Mouse (Mus musculus) hindbrain, embryonic 13.5 days (tissue): ENCODE results near the gene Eif3i. TPM values are rescaled to one million over a fixed set of nuclear protein-coding genes. Genes with fewer than 3 reads are reported as not detected.
"Not testable (repeated sequence)": the region's sequence is repeated elsewhere in the genome, so short reads cannot be mapped to it uniquely, and the experiment has no call there.

ENCODE experiments used
- ATAC-seq: fragments of 200-750 bp; cut with Nextera tagmentation; 2 replicates; pipeline ENCODE4 v1.8.0; 2017; ENCODE audit warnings: moderate TSS enrichment; ENCODE audit not compliant: low FRiP score
- H3K27ac ChIP-seq: fragments of 300-500 bp; sonication (generic); 2 replicates; pipeline ENCODE4 v1.5.1; 2015; ENCODE audit warnings: inconsistent platforms, mild to moderate bottlenecking, moderate library complexity
- H3K27me3 ChIP-seq: fragments of 300-500 bp; sonication (generic); 2 replicates; pipeline ENCODE4 v1.6.1; 2015; ENCODE audit warnings: mild to moderate bottlenecking, inconsistent platforms
- H3K36me3 ChIP-seq: fragments of 300-500 bp; sonication (generic); 2 replicates; pipeline ENCODE4 v1.6.1; 2015; ENCODE audit warnings: mild to moderate bottlenecking, inconsistent platforms
- H3K4me1 ChIP-seq: fragments of 300-500 bp; sonication (generic); replicated peaks from 2 replicates; pipeline ENCODE4 v1.6.1; 2015; ENCODE audit warnings: inconsistent platforms
- H3K4me2 ChIP-seq: fragments of 300-500 bp; sonication (generic); 2 replicates; pipeline ENCODE4 v1.6.1; 2015; ENCODE audit warnings: inconsistent platforms, mild to moderate bottlenecking, moderate library complexity
- H3K4me3 ChIP-seq: fragments of 300-500 bp; sonication (generic); 2 replicates; pipeline ENCODE4 v1.5.1; 2015; ENCODE audit warnings: mild to moderate bottlenecking, inconsistent platforms
- H3K9ac ChIP-seq: fragments of 300-500 bp; sonication (generic); 2 replicates; pipeline ENCODE4 v1.6.1; 2015; ENCODE audit warnings: mild to moderate bottlenecking, inconsistent platforms
- H3K9me3 ChIP-seq: fragments of 300-500 bp; sonication (generic); 2 replicates; pipeline ENCODE4 v1.6.1; 2016; ENCODE audit warnings: inconsistent platforms
- WGBS: fragments of 180-500 bp; shearing (Covaris S2); methylation state at CpG from one replicate; pipeline ENCODE4 v1.1.7; 2015; 5-methylcytosine and 5-hydroxymethylcytosine counted together
- polyA plus RNA-seq: library from polyadenylated mRNA; unstranded; fragments of >200 nt; fragmentation: Nextera tagmentation; extraction: Ambion mirVana; gene quantifications from 2 replicates; pipeline ENCODE4 v1.2.1, GENCODE M21; 2015

The Eif3i gene
- polyA plus RNA-seq, 1 experiment from 2014 or later, result 208 TPM

DNA sequence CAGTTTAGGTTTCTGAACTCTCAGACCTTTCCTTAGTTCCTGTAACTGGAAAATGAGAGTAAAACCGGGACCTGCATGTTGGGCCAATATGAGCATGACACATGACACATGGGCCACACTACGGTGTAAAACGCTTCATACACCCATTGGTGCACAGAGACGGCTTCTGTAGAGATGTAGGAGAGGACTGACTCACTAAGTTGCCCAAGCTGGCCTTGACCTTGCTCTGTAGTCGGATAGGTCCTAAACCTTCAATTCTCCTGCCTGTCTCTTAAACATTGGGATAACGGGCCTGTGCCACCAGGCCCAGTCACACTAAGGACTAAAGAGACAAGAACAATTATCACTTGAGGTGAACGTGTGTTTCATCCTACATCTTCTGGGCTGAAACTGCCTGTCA is 32.1 kb downstream of the Eif3i start:
- Histone ChIP-seq H3K4me1 (no peaks in the 10 kb centered on the region), H3K27me3 (no peaks in the 10 kb centered on the region), H3K9ac (no peak overlapping the region), H3K36me3 (no peaks in the 10 kb centered on the region), H3K4me3 (no peak overlapping the region), H3K27ac (no peak overlapping the region), H3K4me2 (no peak overlapping the region), H3K9me3 (no peaks in the 10 kb centered on the region)
- 90% methylated on average over 7 of the region's 7 CpGs for WGBS
- ATAC-seq, result no peak

GRCm38 (mm10) chr4:129565139-129565538 is 35.3 kb downstream of the Eif3i start:
- H3K4me2 ChIP-seq, result no peak overlapping the region
- H3K9ac ChIP-seq, result no peak overlapping the region
- no peak overlapping the region for H3K27ac ChIP-seq
- no peaks in the 10 kb centered on the region for H3K9me3 ChIP-seq
- H3K36me3 ChIP-seq, result no peaks in the 10 kb centered on the region
- no peaks in the 10 kb centered on the region for H3K27me3 ChIP-seq
- whole genome bisulfite sequencing, result 88% methylated on average over 6 of the region's 6 CpGs
- H3K4me3 ChIP-seq, result no peak overlapping the region
- no peaks in the 10 kb centered on the region for H3K4me1 ChIP-seq
- ATAC-seq, result no peak

- 64% methylated on average over 8 of the region's 8 CpGs for WGBS
- H3K27ac ChIP-seq, result no peak overlapping the region
- H3K27me3 ChIP-seq, result no peaks in the 10 kb centered on the region
- no peak for ATAC-seq
- no peak overlapping the region for H3K4me2 ChIP-seq
- H3K4me3 ChIP-seq, result no peak overlapping the region
- no peaks in the 10 kb centered on the region for H3K9me3 ChIP-seq
- H3K36me3 ChIP-seq, result no peaks in the 10 kb centered on the region
- no peak overlapping the region for H3K9ac ChIP-seq
- H3K4me1 ChIP-seq, result no peaks in the 10 kb centered on the region
Measured at GRCm38 (mm10) chr4:129563718-129564117, 36.7 kb downstream of the Eif3i start.

DNA sequence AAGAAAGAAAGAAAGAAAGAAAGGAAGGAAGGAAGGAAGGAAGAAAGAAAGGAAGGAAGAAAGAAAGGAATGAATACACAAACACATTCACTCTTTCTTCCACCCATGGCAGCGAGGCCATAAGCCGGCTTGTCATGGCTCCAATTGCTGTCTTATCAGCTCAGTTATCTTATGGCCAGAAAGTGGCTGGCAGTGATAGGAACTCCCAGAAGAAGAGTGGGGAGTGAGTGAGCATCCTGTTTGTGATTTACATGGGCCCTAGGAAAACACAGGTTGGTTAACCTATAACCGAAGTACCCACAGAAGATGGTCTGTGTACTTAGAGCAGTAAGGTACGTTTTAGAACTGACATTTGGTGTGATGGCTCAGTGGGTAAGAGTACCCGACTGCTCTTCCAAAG is 39.3 kb downstream of the Eif3i start:
- H3K9ac ChIP-seq, result no peak overlapping the region
- H3K4me2 ChIP-seq, result no peak overlapping the region
- no peaks in the 10 kb centered on the region for H3K36me3 ChIP-seq
- H3K4me1 ChIP-seq, result peaks cover 5% of the 10 kb centered on the region; the same call in 1 of the 2 replicates
- ATAC-seq, result no peak
- H3K27ac ChIP-seq, result no peak overlapping the region
- no peaks in the 10 kb centered on the region for H3K9me3 ChIP-seq
- WGBS, result 89% methylated on average over 5 of the region's 5 CpGs
- H3K27me3 ChIP-seq, result 0 out of 2 replicates have a peak, but pooled peaks cover 6% of the 10 kb centered on the region
- no peak overlapping the region for H3K4me3 ChIP-seq

GRCm38 (mm10) chr4:129558321-129558955 is 42.0 kb downstream of the Eif3i start:
- no peak overlapping the region for H3K4me3 ChIP-seq
- WGBS, result 80% methylated on average over 12 of the region's 12 CpGs
- peaks cover 22% of the 10 kb centered on the region for H3K4me1 ChIP-seq
- H3K27ac ChIP-seq, result no peak overlapping the region
- no peak overlapping the region for H3K4me2 ChIP-seq
- no peak for ATAC-seq
- H3K9ac ChIP-seq, result no peak overlapping the region
- H3K36me3 ChIP-seq, result no peaks in the 10 kb centered on the region
- H3K27me3 ChIP-seq, result peaks cover 13% of the 10 kb centered on the region; the same call in 1 of the 2 replicates
- no peaks in the 10 kb centered on the region for H3K9me3 ChIP-seq

DNA sequence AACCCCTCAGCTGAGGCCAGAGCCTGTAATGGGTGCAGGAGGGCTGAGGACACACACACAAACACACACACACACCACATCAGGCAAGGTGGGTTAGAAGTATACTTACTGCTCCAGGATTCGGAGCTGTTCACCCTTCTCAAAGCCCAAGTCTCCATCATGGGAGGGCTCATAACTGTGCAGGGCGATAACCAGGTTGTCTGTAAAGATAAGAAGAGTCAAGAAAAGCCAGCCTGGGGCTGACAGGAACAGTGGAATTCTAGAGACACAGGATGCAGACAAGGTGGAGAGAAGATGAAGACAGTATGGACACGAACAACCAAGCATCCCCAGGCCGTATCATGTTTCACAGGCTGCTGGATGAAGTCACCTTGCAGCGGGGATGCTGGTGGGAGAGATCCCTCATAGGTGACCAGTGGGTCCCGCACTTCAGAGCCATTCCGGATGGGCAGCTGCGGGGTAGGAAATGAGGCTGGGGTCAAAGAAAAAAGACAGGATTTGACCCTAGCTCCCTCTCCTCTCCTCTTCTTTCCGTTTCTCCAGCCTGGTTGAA is 43.1 kb downstream of the Eif3i start:
- peaks cover 13% of the 10 kb centered on the region; the same call in 1 of the 2 replicates for H3K27me3 ChIP-seq
- peak overlapping the region; percentile 42; the same call in 1 of the 2 replicates for H3K4me3 ChIP-seq
- H3K27ac ChIP-seq, result 0 out of 2 replicates have a peak overlapping the region, but pooled peaks have one; percentile 44
- 81% methylated on average over 9 of the region's 9 CpGs for WGBS
- peaks cover 22% of the 10 kb centered on the region for H3K4me1 ChIP-seq
- H3K4me2 ChIP-seq, result peak overlapping the region; percentile 63
- no peaks in the 10 kb centered on the region for H3K9me3 ChIP-seq
- no peak for ATAC-seq
- H3K9ac ChIP-seq, result peak overlapping the region; percentile 68; the same call in 1 of the 2 replicates
- no peaks in the 10 kb centered on the region for H3K36me3 ChIP-seq

DNA sequence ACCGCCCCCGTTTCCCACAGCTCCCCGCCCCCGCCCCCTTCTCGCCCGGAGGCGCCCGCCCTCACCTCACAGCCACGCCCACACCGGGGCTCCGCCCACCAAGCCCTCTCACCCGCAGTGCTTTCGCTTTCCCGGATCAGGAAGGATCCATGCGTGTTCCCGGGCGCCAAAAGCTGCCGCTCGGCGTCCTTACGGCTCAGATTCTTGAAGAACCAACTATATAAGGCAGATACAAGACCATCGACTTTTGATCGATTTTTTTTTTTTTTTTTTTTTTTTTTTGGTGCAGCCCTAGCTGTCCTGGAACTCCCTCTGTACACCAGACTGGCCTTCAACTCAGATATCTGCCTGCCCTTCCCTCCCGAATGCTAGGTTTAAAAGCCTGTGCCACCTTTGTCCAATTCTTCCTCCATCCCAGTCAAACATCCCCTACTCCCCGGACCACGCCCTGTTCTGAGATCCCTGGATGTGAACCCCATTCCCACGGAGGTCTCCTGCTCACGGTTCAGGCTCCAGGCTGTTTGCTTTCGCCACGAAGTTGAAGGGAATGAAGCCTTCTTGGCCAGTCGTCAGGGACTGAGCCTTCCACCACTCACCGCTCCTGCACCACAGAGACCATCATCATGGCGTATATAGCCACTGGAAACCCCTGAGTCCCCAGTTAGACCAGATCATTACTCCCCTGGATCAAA is 43.8 kb downstream of the Eif3i start:
- Histone ChIP-seq H3K36me3 (no peaks in the 10 kb centered on the region), H3K9me3 (no peaks in the 10 kb centered on the region), H3K4me2 (peak overlapping the region; percentile 63), H3K4me1 (peaks cover 22% of the 10 kb centered on the region), H3K9ac (peak overlapping the region; percentile 68), H3K27me3 (peaks cover 13% of the 10 kb centered on the region; the same call in 1 of the 2 replicates), H3K27ac (peak overlapping the region; percentile 53; the same call in 1 of the 2 replicates), H3K4me3 (peak overlapping the region; percentile 42)
- 9% methylated on average over 33 of the region's 33 CpGs for WGBS
- ATAC-seq, result peak; percentile 67

DNA sequence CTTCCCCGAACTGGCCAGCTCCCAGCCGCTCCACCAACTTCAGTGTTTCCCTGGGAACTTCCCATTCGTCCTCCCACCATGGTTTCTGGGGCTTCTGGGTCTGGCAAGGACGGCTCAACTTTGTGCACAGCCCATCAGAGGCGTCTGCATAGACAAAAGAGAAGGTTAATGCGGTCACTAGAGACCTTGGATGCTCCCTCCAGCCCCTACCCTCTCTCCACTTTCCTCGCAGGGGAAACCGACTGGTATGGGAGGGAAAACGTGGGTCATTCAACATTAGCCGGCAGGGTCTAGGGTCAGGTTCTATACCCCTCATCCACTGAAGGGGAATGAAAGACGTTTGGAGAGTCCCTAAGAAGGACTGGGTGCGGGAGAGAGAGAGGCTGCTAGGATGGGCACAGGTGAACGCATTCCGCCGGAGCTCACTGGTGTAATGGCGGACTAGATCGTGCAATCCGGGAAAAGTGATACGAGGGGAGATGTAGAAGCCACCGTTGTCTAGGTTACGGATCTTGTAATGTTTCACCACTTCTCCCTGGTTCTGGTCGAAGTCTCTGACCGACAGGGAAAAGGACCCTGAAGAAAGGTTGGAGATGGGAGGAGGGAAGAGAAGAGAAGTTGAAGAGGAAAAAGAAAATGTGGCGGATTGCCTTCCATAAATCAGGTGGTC is 44.5 kb downstream of the Eif3i start:
- WGBS, result 0% methylated on average over 24 of the region's 24 CpGs

DNA sequence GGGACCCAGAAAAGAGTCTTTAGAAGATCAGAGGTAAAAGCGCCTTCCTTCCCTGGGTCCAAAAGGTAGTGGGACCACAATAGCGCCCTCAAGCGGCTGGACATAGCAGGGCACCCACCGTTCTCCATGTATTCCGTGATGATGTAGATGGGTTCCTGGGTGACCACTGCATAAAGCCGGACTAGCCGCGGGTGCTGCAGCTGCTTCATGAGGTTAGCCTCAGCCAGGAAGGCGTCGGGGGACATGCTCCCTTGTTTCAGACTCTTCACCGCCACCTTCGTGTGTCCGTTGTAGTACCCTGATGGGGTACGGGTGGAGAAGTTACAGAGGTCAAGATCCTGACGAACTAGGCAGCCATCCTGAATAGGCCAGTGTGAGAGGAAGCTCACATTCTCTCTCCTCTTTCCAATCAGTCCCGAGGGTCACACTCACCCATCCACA is 45.0 kb downstream of the Eif3i start:
- Histone ChIP-seq H3K9me3 (no peaks in the 10 kb centered on the region), H3K27me3 (peaks cover 13% of the 10 kb centered on the region; the same call in 1 of the 2 replicates), H3K4me2 (peak overlapping the region; percentile 63), H3K9ac (peak overlapping the region; percentile 68), H3K27ac (peak overlapping the region; percentile 53), H3K4me1 (peaks cover 22% of the 10 kb centered on the region), H3K36me3 (no peaks in the 10 kb centered on the region), H3K4me3 (peak overlapping the region; percentile 42)
- ATAC-seq, result no peak; the same call in none of the 2 replicates
- 4% methylated on average over 16 of the region's 16 CpGs for WGBS

More for the DNA sequence above, 44.5 kb downstream of the Eif3i start:
- peak overlapping the region; percentile 53 for H3K27ac ChIP-seq
- no peaks in the 10 kb centered on the region for H3K9me3 ChIP-seq
- H3K9ac ChIP-seq, result peak overlapping the region; percentile 68
- H3K36me3 ChIP-seq, result no peaks in the 10 kb centered on the region
- peak overlapping the region; percentile 63 for H3K4me2 ChIP-seq
- peak; percentile 79 for ATAC-seq
- H3K4me1 ChIP-seq, result peaks cover 22% of the 10 kb centered on the region
- H3K4me3 ChIP-seq, result peak overlapping the region; percentile 42
- peaks cover 13% of the 10 kb centered on the region; the same call in 1 of the 2 replicates for H3K27me3 ChIP-seq

DNA sequence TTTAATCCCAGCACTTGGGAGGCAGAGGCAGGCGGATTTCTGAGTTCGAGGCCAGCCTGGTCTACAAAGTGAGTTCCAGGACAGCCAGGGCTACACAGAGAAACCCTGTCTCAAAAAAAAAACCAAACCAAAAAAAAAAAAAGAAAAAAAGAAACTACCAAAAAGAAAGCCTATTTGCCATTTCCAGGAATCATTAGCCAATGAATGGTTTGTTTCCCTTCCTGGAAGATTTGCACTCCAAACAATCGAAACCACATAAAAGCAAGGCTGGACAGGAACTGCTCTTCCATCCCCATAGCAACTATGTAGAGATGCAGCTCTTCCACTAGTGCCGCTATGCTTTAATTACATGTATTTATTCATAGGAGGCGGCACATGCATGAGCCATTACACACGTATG is 45.9 kb downstream of the Eif3i start:
- WGBS, result 66% methylated on average over 6 of the region's 6 CpGs
- H3K4me2 ChIP-seq, H3K9ac ChIP-seq, ATAC-seq, H3K4me3 ChIP-seq, H3K9me3 ChIP-seq, H3K27ac ChIP-seq, H3K36me3 ChIP-seq: not testable (repeated sequence)
- H3K4me1 ChIP-seq, result peaks cover 22% of the 10 kb centered on the region
- peaks cover 13% of the 10 kb centered on the region; the same call in 1 of the 2 replicates for H3K27me3 ChIP-seq

DNA sequence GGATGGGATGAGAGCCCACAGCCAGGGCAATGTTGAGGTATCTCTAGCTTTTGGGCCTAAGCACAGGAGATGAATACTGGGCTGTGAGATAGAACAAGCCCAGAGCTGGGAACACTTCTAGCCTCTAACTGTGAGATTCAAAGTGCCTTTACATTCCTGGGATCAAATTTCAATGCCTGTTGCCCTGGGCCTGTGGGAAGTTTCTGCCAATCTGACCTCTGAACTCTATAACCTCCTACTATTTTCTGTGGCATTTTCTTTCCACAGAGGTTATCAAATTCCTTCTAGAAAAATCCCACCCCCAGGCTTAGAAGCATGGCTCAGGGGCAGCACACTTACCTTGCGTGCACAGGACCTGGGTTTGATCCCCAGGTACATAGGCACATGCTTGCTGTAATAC is 50.2 kb downstream of the Eif3i start:
- Histone ChIP-seq H3K9me3 (no peaks in the 10 kb centered on the region), H3K27me3 (peaks cover 6% of the 10 kb centered on the region; the same call in 1 of the 2 replicates), H3K36me3 (no peaks in the 10 kb centered on the region), H3K4me1 (peaks cover 8% of the 10 kb centered on the region), H3K4me2 (no peak overlapping the region), H3K9ac (no peak overlapping the region), H3K27ac (no peak overlapping the region), H3K4me3 (no peak overlapping the region)
- ATAC-seq, result no peak
- WGBS, result 62% methylated on average over 1 of the region's 1 CpGs

DNA sequence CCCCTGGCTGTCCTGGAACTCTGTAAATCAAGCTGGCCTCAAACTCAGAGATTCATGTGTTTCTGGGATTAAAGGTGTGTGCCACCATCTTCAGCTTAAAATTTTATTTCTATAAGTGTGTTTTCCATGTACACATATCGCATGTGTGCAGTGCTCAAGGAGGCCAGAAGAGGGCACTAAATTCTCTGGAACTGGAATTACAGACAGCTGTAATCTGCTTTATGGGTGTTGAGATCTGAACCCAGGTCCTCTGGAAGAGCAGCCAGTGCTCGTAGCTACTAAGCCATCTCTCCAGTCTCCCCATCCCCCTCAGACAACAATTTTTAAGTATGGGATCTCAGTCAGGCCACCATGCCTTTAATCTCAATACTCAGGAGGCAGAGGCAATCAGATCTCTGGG is 51.1 kb downstream of the Eif3i start:
- Histone ChIP-seq H3K36me3 (no peaks in the 10 kb centered on the region), H3K9ac (no peak overlapping the region), H3K4me3 (no peak overlapping the region), H3K4me2 (no peak overlapping the region), H3K4me1 (no peaks in the 10 kb centered on the region), H3K27me3 (no peaks in the 10 kb centered on the region), H3K9me3 (no peaks in the 10 kb centered on the region), H3K27ac (no peak overlapping the region)
- ATAC-seq, result no peak
- WGBS, result 94% methylated on average over 2 of the region's 2 CpGs
